Mouse (Mus musculus): ENCODE data around the gene Rasip1.

The Rasip1 gene

GRCm38 (mm10) chr7:45686841-45687240 lies 59.6 kb downstream of the Rasip1 start:
- DNase-seq (ENCODE audit: low spot score): no peak
